Mouse (Mus musculus): ENCODE data around the gene Glod4. TPM values are rescaled to one million over a fixed set of nuclear protein-coding genes. Genes with fewer than 3 reads are reported as not detected.

The Glod4 gene
- polyA plus RNA-seq (2012; rRNA removed) = 59.8 and 64.1 TPM in 2 replicates

GRCm38 (mm10) chr11:76242901-76243810 lies at the start of gene Glod4, which contains the start of gene Mrm3:
Gene Glod4, minus strand, starts transcription at chr11:76243725.
Gene Mrm3, plus strand, starts transcription at chr11:76243715.

GRCm38 (mm10) chr11:76217390-76217800 lies 26.1 kb downstream of the Glod4 start, which contains the start of the genes Dbil5 and Gemin4:
Gene Dbil5, plus strand, starts transcription at chr11:76217608.
Gene Gemin4, minus strand, starts transcription at chr11:76217664.

GRCm38 (mm10) chr11:76179495-76180145 lies 63.9 kb downstream of the Glod4 start, which contains the start of the genes Vps53 and Fam57a:
Gene Vps53, minus strand, starts transcription at chr11:76179647.
Gene Fam57a, plus strand, starts transcription at chr11:76179671.

Other genes starting within 250 kb of the Glod4 start
- 4.0 and 4.1 TPM in 2 replicates for gene 1700016K19Rik, start 243.8 kb downstream of the Glod4 start, polyA plus RNA-seq (2012; rRNA removed)
- 4.2 and 9.9 TPM in 2 replicates for gene Rflnb, start 215.9 kb downstream of the Glod4 start, polyA plus RNA-seq (2012; rRNA removed)
- gene Vps53, start 64.1 kb downstream of the Glod4 start, polyA plus RNA-seq (2012; rRNA removed) = 47.3 and 49.3 TPM in 2 replicates
- 26.4 and 27.5 TPM in 2 replicates for gene Fam57a, start 64.1 kb downstream of the Glod4 start, polyA plus RNA-seq (2012; rRNA removed)
- 0.44 and 0.71 TPM in 2 replicates for gene Dbil5, start 26.1 kb downstream of the Glod4 start, polyA plus RNA-seq (2012; rRNA removed)
- 9.8 and 10.7 TPM in 2 replicates for gene Gemin4, start 26.1 kb downstream of the Glod4 start, polyA plus RNA-seq (2012; rRNA removed)
- gene Mrm3, start within 50 bp of the Glod4 start, polyA plus RNA-seq (2012; rRNA removed) = 13.6 and 14.3 TPM in 2 replicates
- 33.6 and 41.1 TPM in 2 replicates for gene Nxn, start 155.4 kb upstream of the Glod4 start, polyA plus RNA-seq (2012; rRNA removed)
- 32.0 and 32.5 TPM in 2 replicates for gene Timm22, start 163.2 kb upstream of the Glod4 start, polyA plus RNA-seq (2012; rRNA removed)